Mouse (Mus musculus) G1E (cell line): ENCODE data around the gene Tbx19.

Experiments
- CTCF ChIP-seq: IDR thresholded peaks from 2 replicates; pipeline ENCODE4 v1.5.1; 2012; ENCODE audit warnings: low read depth, low read length, inconsistent platforms, mixed read lengths
- GATA1 ChIP-seq: IDR thresholded peaks from 2 replicates; pipeline ENCODE4 v1.6.1; 2012; ENCODE audit warnings: borderline replicate concordance, low read length, inconsistent platforms, mixed read lengths
- GATA2 ChIP-seq: IDR thresholded peaks from 2 replicates; pipeline ENCODE4 v1.6.1; 2012; ENCODE audit warnings: low read depth, low read length, inconsistent platforms, borderline replicate concordance
- POLR2AphosphoS5 ChIP-seq: IDR thresholded peaks from 2 replicates; pipeline ENCODE4 v1.6.1; 2012; ENCODE audit warnings: low read depth, low read length, inconsistent platforms; ENCODE audit not compliant: insufficient replicate concordance
- TAL1 ChIP-seq: conservative IDR thresholded peaks from 2 replicates; pipeline ENCODE4 v1.6.1; 2012; ENCODE audit warnings: low read depth, low read length, inconsistent platforms, mixed read lengths

GRCm38 (mm10) chr1:165164920-165165319, 4.3 kb upstream of the Tbx19 start:
- TF ChIP-seq CTCF (no peak), POLR2AphosphoS5 (no peak), GATA1 (no peak), GATA2 (no peak), TAL1 (no peak)
